Mouse (Mus musculus): ENCODE data around the gene Pelo. TPM values are rescaled to one million over a fixed set of nuclear protein-coding genes. Genes with fewer than 3 reads are reported as not detected.

Gene Pelo
- polyA plus RNA-seq (2012; ENCODE audit: low replicate concordance) = 10.9 and 17.4 TPM in 2 replicates

GRCm38 (mm10) chr13:115090069-115090976 is at the start of gene Pelo:
Gene Pelo (minus strand): TSS chr13:115090186.

GRCm38 (mm10) chr13:115101355-115102191 is 11.6 kb upstream of the Pelo start, which contains the start of the genes Gm49395 and Itga1:
Gene Gm49395 (minus strand): TSS chr13:115101921.
Gene Itga1 (minus strand): TSS chr13:115101964.

Other genes starting within 250 kb of the Pelo start
- gene Itga2, start 158.1 kb downstream of the Pelo start, polyA plus RNA-seq (2012; ENCODE audit: low replicate concordance) = 0.55 and 0.79 TPM in 2 replicates
- gene Gm49395, start 11.7 kb upstream of the Pelo start, polyA plus RNA-seq (2012; ENCODE audit: low replicate concordance) = 3.9 and 6.8 TPM in 2 replicates
- 0.31 and 1.1 TPM in 2 replicates for gene Itga1, start 11.8 kb upstream of the Pelo start, polyA plus RNA-seq (2012; ENCODE audit: low replicate concordance)